Mouse (Mus musculus) layer of hippocampus, postnatal 36 days (tissue): ENCODE data around the gene Slc15a5. TPM values are rescaled to one million over a fixed set of nuclear protein-coding genes. Genes with fewer than 3 reads are reported as not detected.
A peak's percentile ranks its signal among the peaks of the same experiment; 100 is the strongest.

ENCODE experiments used
- DNase-seq, 2 experiments: peaks; one replicate each; pipeline ENCODE4 v3.0.0; 2022
- total RNA-seq, 2 experiments: library from RNA; stranded (reverse); gene quantifications; 2 replicates each; pipeline ENCODE4 v1.2.3; 2021

Slc15a5 gene
- total RNA-seq, 2 experiments from 2014 or later: not detected

GRCm38 (mm10) chr6:138054956-138055355 lies 24.8 kb downstream of the Slc15a5 start:
- no peak for DNase-seq

DNA sequence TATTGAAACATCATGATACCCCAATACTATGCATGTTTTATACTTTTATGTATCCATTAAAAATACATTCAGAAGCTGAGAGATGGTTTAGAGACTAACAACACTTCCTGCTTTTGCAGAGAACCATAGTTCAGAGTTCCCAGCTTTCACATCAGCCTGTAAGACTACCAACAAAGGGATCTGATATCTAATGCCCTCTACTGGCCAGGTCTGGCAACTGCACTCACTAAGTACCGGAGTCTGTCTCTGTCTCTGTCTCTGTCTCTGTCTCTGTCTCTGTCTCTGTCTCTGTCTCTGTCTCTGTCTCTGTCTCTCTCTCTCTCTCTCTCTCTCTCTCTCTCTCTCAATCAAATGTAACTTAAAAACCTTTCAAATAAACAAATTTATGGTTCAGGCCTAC lies 25.6 kb downstream of the Slc15a5 start:
- no peak for DNase-seq

DNA sequence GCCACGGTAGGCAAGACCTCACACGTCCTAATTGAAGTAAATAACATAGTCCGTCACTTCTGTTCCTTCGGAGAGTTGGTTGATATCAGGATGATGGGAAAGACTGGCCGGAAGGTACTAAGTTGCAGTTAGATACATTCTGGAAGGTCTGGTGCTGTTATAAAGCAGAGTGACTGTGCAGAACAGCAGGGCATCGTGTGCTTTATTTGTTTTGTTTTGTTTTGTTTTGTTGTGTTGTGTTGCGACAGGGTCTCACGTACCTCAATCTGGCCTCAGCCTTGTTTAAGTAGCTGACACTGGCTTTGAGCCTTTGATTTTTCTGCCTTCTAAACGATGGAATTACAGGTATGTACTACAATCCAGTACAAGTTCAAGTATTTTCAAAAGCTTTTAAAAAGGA lies 26.0 kb downstream of the Slc15a5 start:
- no peak for DNase-seq

DNA sequence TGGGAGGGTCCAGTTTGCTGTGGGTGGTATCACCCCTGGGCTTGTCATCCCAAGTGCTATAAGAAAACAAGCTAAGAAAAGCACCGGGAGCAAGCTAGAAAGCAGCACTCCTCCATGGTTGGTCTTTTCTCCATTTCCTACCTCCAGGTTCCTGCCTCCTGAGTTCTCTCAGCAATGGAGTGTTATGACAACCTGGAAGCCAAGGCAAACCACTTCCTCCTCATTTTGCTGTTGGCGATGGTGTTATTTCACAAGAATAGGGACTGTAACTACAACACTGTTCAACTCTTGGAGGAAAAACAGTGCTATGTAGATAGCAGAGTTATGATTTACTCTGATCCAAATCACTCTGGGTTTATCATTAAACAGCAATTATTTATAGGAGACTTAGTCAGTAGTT lies 34.4 kb downstream of the Slc15a5 start:
- DNase-seq: no peak

DNA sequence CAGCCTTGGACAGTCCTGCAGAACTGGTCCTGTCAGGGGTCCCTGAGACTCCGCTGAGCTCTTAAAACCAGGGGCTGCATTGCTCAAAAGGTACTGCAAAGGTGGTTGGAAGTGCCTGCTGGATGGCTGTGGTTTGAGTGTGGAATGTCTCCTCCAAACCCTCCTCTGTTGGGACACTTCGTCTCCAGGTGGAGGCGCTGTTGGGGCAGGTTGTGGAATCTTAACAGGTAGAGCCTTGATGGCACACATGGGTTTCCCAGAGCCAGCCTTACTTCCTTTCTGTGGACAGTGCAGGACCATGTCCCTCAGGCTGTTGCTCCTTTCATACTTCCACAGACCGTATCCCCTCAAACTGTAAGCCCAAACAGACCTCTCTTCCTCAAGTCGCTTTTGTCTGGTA lies 36.8 kb downstream of the Slc15a5 start:
- no peak for DNase-seq

- DNase-seq: no peak
These were observed 37.9 kb downstream of the Slc15a5 start for GRCm38 (mm10) chr6:138041865-138042264.

- no peak for DNase-seq
These were observed 42.1 kb downstream of the Slc15a5 start for GRCm38 (mm10) chr6:138037587-138037986.

- DNase-seq: no peak
These were observed 42.8 kb downstream of the Slc15a5 start for GRCm38 (mm10) chr6:138036891-138037290.

GRCm38 (mm10) chr6:138016898-138017297 lies 62.8 kb downstream of the Slc15a5 start:
- DNase-seq: no peak

DNA sequence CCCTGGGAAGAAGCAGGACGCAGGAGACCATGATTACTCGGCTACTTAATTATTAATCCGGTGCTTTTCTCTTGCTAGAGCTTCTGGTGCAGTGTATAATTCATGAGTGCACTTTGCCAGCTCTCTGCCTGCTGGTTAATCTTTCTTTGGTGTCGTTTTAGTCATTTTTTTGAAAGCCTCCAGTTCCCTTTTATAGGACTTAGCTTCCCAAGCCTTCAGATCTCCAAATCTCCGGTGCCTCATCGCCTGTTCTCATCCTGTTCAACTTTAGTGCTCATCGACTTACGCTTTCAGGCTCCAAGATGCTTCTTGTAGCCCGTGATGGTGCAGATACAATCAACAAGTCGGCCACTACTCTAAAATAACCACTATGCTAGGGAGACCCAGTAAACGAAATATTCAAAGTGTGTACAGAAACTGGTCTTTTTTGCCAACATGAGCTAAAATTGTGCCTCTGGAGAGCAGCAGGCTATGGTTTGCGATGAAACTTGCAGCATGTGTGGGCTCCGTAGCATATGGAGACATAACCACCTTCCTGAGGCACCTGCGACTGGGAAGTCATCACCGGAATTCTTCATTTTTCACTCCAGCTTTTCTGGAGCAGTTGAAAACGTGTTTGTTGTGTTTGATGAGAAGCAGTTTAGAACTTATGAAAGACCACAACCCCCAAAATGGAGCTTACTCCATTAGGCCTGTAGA lies 64.6 kb downstream of the Slc15a5 start:
- DNase-seq: no peak

DNA sequence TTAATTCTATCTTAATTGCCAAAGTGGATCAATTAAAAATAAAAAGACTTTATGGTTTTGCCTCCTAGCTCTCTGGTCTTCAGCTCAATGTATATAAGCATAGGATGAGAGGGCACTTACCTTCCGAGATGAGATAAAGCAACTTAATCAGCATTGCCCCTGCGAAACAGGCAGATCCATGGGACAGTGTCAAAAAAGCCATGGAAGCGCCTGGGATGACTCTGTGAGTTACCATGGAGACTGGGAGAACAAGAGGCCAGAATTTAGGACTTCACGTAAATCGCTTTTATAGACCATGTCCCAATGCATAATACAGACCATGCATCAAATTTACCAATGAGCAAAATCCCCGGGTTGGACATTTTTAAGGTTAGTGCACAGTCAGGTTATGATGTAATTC lies 67.8 kb downstream of the Slc15a5 start:
- no peak for DNase-seq

DNA sequence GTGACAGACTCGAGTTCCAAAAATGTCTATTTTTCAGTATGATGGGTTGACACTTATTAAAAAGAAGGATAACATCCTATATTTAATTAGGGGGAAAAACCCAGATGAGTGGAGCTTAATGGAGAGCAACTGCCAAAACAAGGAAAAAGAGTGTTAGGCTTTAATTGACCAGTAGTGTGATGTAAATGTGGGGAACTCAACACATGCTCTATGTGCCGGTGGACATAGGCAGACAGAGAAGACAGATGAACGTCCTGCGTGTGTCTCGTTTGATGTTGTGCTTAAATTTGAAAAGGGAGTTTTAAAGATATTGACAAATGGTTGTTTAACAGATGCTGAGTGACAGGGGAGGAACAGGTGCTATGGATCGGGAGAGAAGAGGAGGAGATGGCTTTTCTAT lies 72.0 kb downstream of the Slc15a5 start:
- DNase-seq: no peak

GRCm38 (mm10) chr6:138006525-138007251 lies 73.0 kb downstream of the Slc15a5 start:
- no peak for DNase-seq

DNA sequence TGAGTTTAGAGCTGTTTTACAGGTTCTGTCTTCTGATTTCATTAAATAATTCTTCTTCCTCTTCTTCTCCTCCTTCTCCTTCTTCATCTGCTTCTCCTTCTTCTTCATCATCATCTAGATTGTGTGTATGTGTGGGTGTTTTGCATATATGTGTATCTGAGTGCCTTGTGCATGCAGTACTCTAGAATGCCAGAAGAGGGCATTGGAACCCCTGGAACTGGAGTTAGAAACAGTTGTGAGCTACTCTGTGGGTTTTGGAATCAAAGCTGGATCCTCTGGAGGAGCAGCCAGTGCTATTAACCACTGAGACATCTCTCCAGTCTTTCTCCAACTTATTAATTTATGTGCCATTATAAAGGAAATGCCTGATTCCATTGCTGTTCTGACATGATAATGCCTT lies 89.9 kb downstream of the Slc15a5 start:
- DNase-seq: no peak

GRCm38 (mm10) chr6:137985169-137985568 lies 94.5 kb downstream of the Slc15a5 start:
- no peak for DNase-seq

GRCm38 (mm10) chr6:137982195-137982737 lies 97.5 kb downstream of the Slc15a5 start:
- DNase-seq: no peak

- no peak for DNase-seq
These were observed 98.6 kb downstream of the Slc15a5 start for GRCm38 (mm10) chr6:137980905-137981696.

GRCm38 (mm10) chr6:137980413-137980812 lies 99.3 kb downstream of the Slc15a5 start:
- no peak for DNase-seq

- DNase-seq: peak; percentile 24 to 41
These were observed 99.9 kb downstream of the Slc15a5 start for GRCm38 (mm10) chr6:137979802-137980201.

- no peak for DNase-seq
These were observed 103.7 kb downstream of the Slc15a5 start for GRCm38 (mm10) chr6:137976021-137976420.

GRCm38 (mm10) chr6:137963703-137964102 lies 116.0 kb downstream of the Slc15a5 start:
- no peak for DNase-seq

DNA sequence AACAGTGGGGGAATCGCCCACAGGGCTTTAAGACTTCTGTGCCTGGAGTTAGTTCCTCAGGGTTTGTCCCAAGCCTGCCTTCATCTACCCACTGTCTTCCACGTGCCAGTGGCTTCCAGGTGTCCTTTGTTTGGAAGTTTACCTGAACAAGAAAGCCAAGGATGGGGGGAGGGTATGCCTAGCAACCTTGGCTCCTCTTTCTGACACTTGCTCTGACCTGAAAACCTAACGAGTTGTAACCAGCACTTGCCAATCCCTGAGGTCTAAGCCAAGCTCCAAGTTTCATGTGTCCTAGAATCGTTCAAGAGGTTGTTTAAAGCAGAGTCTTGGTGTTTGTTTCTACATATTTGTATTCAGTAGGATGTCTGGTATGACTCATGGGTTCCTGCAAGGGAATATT lies 116.9 kb downstream of the Slc15a5 start:
- DNase-seq: no peak
